Mouse (Mus musculus): ENCODE measurements around the gene Thsd4.

The Thsd4 gene

DNA sequence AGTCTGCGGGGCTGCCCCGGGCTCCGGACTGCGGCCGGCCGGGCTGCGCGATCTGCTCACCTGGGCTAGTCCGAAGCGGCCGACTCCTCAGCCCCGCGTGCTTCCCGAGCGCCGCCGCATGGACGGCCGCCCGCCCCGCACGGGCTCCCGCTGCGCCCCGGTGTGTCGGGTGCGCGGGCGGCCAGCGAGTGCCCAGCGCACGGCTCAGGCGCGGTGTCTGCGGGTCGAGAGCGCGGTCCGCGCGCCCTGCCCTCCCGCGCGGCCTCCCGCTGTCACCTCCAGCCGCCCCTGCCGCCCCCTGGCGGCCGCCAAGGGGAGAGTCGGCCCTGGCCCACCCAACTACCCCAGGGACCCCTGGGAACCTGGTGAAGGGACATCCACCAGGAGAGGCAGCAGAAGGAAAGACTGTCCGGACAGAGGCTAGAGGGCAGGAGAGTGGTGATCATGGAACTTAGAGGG lies at the start of gene Thsd4:
TSS of gene Thsd4 (minus strand) at position 241 of the 459 bp plus-strand sequence.
- DNase-seq (ENCODE audit: low read depth, low spot score), result peak; percentile 79

DNA sequence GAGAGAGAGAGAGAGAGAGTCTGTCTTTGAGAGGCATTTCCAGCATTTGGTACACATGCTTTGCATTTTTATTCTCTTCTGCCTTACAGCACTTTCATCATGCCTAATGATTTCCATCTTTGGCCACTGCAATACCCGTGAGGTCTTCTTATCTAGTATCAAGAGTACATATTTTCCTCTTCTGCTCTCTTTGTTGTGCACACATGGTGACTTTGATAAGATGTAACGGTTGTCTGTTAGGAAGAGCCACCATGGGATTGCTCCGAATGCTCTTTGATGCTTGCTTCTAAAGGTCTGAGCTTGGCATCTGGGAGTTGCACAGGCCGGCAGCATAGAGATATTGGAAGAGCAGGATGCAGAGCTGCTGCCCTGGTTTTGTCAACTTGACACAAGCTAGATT lies 49.2 kb upstream of the Thsd4 start:
- no peak for DNase-seq (ENCODE audit: low read depth, low spot score)

DNA sequence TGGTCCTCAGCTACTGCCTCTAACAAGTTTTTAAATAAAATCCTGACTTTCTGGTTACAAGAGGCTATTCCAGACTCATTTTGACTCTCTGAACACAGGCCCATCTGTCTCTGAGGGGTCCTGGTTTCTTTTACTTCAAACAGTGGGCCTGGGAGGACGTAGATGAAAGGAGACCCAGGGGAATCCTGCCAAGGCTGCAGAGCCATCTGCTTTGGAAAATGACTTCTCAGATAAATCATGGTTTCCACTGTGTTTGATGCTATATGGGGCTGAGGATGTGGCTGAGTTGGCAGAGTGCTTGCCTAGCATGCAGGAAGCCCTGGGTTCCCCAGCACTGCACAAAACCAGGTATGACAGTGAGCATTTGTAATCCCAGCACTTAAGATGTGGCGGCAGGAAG lies 47.5 kb upstream of the Thsd4 start:
- DNase-seq (ENCODE audit: low read depth, low spot score), result no peak

- no peak for DNase-seq (ENCODE audit: low read depth, low spot score)
Observed at GRCm38 (mm10) chr9:60563809-60564208, 42.0 kb upstream of the Thsd4 start.

DNA sequence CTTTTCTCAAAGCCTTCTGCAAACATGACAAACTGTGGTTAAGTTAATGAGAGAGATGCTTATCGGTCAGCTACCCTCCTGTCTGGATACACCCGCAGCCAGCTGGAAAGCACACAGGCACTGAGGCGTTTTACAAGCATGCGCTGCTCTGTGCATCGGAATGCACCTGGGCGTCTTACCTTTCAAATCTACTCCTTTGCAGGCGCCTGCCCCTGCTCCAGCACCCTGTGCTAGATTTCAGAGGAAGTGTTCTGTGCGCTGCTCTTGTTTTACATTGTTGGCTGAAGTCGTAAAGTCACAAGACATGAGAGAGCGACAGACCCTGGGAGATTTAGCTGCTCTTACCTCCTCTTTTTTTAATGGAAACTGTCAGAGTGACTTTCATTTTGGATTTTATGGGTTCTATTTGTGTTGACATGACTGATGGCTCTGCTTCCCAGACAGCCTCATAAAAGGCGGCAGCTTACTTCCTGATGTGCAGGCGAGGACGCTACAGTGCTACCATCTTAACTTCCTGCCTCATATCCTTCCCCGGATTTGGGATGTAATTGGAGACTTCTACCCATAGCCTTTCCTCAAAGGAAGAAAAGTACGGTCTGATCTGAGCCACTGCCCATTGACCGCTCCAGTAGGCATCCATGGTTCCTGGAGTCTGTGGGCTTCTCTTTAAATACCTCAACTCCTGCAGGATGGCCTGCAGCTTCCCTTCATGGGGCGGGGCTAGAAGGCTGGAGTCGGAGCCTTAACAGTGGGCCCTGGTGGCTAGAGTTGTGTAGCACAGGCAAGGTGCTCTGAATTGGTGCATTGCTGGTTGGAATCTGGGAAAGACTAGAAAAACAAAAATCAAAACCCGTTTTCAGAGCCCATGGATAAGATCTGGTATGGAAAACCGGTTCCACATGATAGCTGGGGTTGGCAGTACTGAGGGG lies 40.9 kb upstream of the Thsd4 start:
- DNase-seq (ENCODE audit: low read depth, low spot score), result peak; percentile 78

DNA sequence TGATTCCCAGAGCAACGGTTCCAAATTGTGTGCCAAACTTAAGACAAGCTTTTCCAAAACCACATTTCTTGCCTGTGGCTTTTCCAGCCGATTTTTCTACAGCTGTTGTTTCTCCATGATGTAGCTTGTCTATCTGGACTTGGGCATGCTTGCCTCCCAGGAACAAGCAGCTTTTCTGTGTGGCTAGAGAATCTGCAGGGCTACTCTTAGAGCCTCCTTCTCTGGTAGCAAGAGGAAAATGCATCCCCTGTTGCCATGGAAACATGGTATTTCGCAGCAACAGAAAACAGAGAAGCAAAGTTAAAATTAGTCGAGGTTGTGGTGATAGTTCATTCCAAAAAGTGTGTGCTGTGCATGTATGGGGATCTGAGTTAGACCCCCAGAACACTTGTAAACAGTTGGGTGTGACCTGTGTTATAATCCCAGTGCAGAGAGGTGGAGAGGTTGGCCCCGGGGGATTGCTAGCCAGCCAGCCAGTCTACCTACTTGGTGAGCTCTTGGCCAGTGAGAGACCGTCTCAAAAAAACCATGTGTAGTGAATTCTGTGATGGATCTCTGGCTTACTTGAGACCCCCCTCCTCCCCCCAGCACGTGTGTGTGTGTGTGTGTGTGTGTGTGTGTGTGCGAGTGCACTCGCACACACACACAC lies 39.9 kb upstream of the Thsd4 start:
- no peak for DNase-seq (ENCODE audit: low read depth, low spot score)

DNA sequence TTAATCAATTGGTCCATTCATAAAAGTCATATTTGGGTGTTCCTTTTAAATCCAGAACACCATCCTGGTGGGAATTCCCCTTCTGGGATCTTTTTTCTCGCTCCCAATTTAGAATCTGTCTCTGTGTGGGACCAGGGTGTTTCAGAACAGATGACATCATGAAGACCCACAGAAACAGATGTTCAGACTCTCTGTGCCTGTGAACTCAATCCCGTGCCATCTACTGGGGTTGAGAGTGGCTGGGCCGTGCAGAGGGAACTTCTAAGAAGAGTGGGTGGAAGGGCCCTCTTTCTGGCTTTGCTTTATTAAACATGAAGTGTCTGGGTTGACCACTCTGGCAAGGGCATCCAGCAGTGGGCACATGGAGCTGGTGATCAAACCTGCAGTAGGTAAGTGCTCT lies 36.7 kb upstream of the Thsd4 start:
- no peak for DNase-seq (ENCODE audit: low read depth, low spot score)

- peak; percentile 26 for DNase-seq (ENCODE audit: low read depth, low spot score)
Observed at GRCm38 (mm10) chr9:60551238-60551637, 29.4 kb upstream of the Thsd4 start.

GRCm38 (mm10) chr9:60548182-60548581 lies 26.3 kb upstream of the Thsd4 start:
- DNase-seq (ENCODE audit: low read depth, low spot score), result peak; percentile 79

GRCm38 (mm10) chr9:60546169-60546568 lies 24.3 kb upstream of the Thsd4 start:
- DNase-seq (ENCODE audit: low read depth, low spot score), result no peak

- DNase-seq (ENCODE audit: low read depth, low spot score), result no peak
Observed at GRCm38 (mm10) chr9:60545361-60546096, 23.7 kb upstream of the Thsd4 start.

- DNase-seq (ENCODE audit: low read depth, low spot score), result peak; percentile 83
Observed at GRCm38 (mm10) chr9:60543422-60544015, 21.7 kb upstream of the Thsd4 start.

GRCm38 (mm10) chr9:60530310-60530709 lies 8.5 kb upstream of the Thsd4 start:
- DNase-seq (ENCODE audit: low read depth, low spot score), result no peak

- DNase-seq (ENCODE audit: low read depth, low spot score), result no peak
Observed at GRCm38 (mm10) chr9:60529348-60530243, 7.8 kb upstream of the Thsd4 start.

- DNase-seq (ENCODE audit: low read depth, low spot score), result no peak
Observed at GRCm38 (mm10) chr9:60528269-60528668, 6.4 kb upstream of the Thsd4 start.

DNA sequence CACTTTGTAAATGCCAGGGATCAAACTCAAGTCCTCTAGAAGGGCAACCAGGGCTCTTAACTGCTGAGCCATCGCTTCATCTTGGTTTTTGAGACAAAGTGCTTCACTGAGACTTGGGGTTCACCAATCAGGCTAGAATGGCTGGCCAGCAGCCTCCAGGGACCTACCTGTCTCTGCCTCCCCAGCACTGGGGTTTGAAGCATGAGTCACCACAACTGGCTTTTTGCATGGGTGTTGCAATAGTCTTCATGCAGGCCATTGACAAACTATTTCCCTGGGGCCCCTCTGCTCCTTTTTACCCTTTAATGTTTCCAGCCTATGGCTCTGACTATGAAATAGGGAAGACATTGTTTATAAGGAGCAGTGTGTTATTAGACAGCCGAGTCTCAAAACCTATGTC lies 6.0 kb upstream of the Thsd4 start:
- no peak for DNase-seq (ENCODE audit: low read depth, low spot score)

DNA sequence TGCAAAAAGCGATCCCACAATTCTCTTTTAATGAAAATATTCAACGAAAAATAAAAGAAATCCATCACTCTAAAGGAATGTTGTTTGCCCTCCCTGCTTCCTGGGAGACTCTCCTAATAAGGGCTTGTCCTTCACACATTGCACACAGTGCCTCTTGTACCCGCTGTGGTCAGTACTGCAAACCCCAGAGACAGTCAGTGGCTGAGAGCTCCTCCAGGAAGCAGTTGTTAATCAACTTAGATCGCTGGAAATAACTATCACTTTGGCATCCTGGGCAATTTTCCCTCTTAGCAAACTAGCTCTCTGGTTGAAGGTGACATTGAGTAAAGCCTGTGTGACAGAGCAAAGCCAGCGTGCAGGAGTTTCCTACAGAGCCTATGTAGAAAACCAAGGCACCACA lies 5.2 kb upstream of the Thsd4 start:
- no peak for DNase-seq (ENCODE audit: low read depth, low spot score)

DNA sequence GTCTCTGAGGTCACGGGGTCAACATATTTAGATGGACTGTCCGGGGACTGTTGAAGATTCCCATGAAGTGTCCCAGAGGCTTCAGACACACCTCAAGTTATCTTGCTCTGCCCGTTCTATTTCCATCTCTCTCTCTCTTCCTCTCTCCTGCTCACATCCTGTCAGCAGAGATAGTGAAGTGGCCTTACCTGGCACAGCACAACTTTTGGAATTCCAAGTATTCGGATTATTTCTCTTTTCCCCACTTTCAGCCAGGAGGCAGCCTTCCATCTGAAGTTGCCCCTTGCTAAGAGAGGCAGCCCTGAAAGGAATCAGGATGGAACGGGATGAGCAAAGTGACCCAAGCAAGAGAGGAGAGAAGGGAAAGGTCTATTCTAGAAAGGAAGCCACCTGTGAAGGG lies 4.3 kb upstream of the Thsd4 start:
- DNase-seq (ENCODE audit: low read depth, low spot score), result no peak

DNA sequence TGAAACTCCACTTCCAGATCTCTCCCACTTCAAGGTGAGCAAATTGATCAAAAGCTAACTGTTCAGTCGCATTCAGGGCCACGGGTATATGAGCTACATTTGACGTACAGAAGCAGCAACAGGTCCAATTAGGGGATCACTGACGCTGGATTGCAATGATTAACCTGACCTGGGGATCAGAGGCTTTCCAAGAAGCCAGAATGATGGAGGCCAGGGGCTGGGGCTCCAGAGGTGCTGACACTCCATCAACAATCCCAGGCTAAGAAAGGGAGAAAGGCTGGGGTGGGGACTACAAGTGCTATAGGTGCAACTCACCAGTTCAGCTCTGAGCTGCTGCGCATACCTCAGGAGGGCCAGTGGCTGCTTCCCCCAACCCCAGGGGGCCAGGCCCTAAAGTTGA lies 703 bp downstream of the Thsd4 start:
- peak; percentile 15 for DNase-seq (ENCODE audit: low read depth, low spot score)

GRCm38 (mm10) chr9:60519601-60520000 lies 2.2 kb downstream of the Thsd4 start:
- DNase-seq (ENCODE audit: low read depth, low spot score), result no peak

DNA sequence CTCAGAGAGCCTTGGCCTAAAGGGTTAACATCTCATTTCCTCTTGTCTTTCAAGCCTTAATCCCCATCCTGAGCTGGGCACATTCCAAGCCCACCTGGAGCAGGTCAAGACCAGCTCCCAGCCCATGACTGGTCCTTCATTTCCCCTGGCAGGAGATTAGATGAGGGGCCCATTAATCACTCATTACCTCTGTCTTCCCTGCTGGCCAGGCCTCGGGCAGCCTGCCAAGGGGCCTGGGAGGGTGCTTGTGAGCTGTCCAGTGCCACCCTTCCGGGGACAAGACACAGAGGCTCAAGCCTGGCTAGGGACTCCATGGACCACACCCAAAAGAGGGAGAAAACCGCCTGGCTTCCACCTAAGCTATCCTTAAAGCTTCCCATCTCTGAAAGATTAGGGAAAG lies 3.6 kb downstream of the Thsd4 start:
- no peak for DNase-seq (ENCODE audit: low read depth, low spot score)
